Mouse (Mus musculus): Measurements from ENCODE around the gene Olfr1231. TPM values are rescaled to one million over a fixed set of nuclear protein-coding genes. Genes with fewer than 3 reads are reported as not detected.

The Olfr1231 gene
- total RNA-seq (2021) = not detected
- long read RNA-seq, experiment 1 = 0 reads
- long read RNA-seq, experiment 2 = 0 reads

GRCm38 (mm10) chr2:89306974-89307373, at the start of gene Olfr1231:
Olfr1231 (minus strand) TSS chr2:89307074.
- Histone ChIP-seq H3K4me3 (no peak within 1 kb of the TSS), H3K27ac (no peak within 1 kb of the TSS)
- no peak for DNase-seq (ENCODE audit: low spot score in 2 of 2)
- no peak for TF ChIP-seq CTCF (conservative IDR thresholded peaks at IDR 0.05)

- no peak for TF ChIP-seq CTCF (conservative IDR thresholded peaks at IDR 0.05)
- no peak for DNase-seq (ENCODE audit: low spot score in 2 of 2)
- Histone ChIP-seq H3K4me3 (no peak within 1 kb of the TSS), H3K27ac (no peak within 1 kb of the TSS)
Observed at GRCm38 (mm10) chr2:89342298-89342697, 35.4 kb upstream of the Olfr1231 start, which contains the start of gene Olfr1233. Olfr1233 (minus strand) TSS chr2:89342398.

GRCm38 (mm10) chr2:89329575-89329974, 22.7 kb upstream of the Olfr1231 start, which contains the start of gene Olfr1232:
Olfr1232 (minus strand) TSS chr2:89329675.
- no peak for DNase-seq (ENCODE audit: low spot score in 2 of 2)
- no peak within 1 kb of the TSS for H3K27ac ChIP-seq
- TF ChIP-seq CTCF (conservative IDR thresholded peaks at IDR 0.05) = no peak
- H3K4me3 ChIP-seq = no peak within 1 kb of the TSS

GRCm38 (mm10) chr2:89297168-89297567, 9.7 kb downstream of the Olfr1231 start, which contains the start of gene Olfr1230:
Olfr1230 (minus strand) TSS chr2:89297268.
- TF ChIP-seq CTCF (conservative IDR thresholded peaks at IDR 0.05) = no peak
- no peak for DNase-seq (ENCODE audit: low spot score in 2 of 2)
- H3K27ac ChIP-seq = no peak within 1 kb of the TSS
- H3K4me3 ChIP-seq = no peak within 1 kb of the TSS

- no peak within 1 kb of the TSS for H3K27ac ChIP-seq
- TF ChIP-seq CTCF (conservative IDR thresholded peaks at IDR 0.05) = no peak
- no peak within 1 kb of the TSS for H3K4me3 ChIP-seq
- DNase-seq (ENCODE audit: low spot score in 2 of 2) = no peak
Observed at GRCm38 (mm10) chr2:89287914-89288313, 19.0 kb downstream of the Olfr1231 start, which contains the start of gene Olfr1229. Olfr1229 (minus strand) TSS chr2:89288014.

- TF ChIP-seq CTCF (conservative IDR thresholded peaks at IDR 0.05) = no peak
- no peak within 1 kb of the TSS for H3K27ac ChIP-seq
- H3K4me3 ChIP-seq = no peak within 1 kb of the TSS
- DNase-seq (ENCODE audit: low spot score in 2 of 2) = no peak
Observed at GRCm38 (mm10) chr2:89253962-89254361, 52.9 kb downstream of the Olfr1231 start, which contains the start of gene Olfr1228. Olfr1228 (minus strand) TSS chr2:89254062.

Other genes starting within 250 kb of the Olfr1231 start
- gene Olfr1218, start 245.9 kb downstream of the Olfr1231 start, total RNA-seq (2021) = not detected
- not detected for gene Olfr1219, start 223.6 kb downstream of the Olfr1231 start, total RNA-seq (2021)
- not detected for gene Olfr1220, start 200.2 kb downstream of the Olfr1231 start, total RNA-seq (2021)
- not detected for gene Olfr1221, start 189.8 kb downstream of the Olfr1231 start, total RNA-seq (2021)
- gene Olfr1222, start 174.0 kb downstream of the Olfr1231 start, total RNA-seq (2021) = not detected
- gene Olfr1223, start 155.5 kb downstream of the Olfr1231 start, total RNA-seq (2021) = not detected
- not detected for gene Olfr1224-ps1, start 143.0 kb downstream of the Olfr1231 start, total RNA-seq (2021)
- not detected for gene Olfr1225, start 132.4 kb downstream of the Olfr1231 start, total RNA-seq (2021)
- gene Olfr1226, start 107.0 kb downstream of the Olfr1231 start, total RNA-seq (2021) = not detected
- gene Olfr1228, start 53.0 kb downstream of the Olfr1231 start, total RNA-seq (2021) = not detected
- not detected for gene Olfr1229, start 19.1 kb downstream of the Olfr1231 start, total RNA-seq (2021)
- not detected for gene Olfr1230, start 9.8 kb downstream of the Olfr1231 start, total RNA-seq (2021)
- not detected for gene Olfr1232, start 22.6 kb upstream of the Olfr1231 start, total RNA-seq (2021)
- not detected for gene Olfr1233, start 35.3 kb upstream of the Olfr1231 start, total RNA-seq (2021)
- gene Olfr1234, start 57.8 kb upstream of the Olfr1231 start, total RNA-seq (2021) = not detected
- not detected for gene Olfr1238, start 102.6 kb upstream of the Olfr1231 start, total RNA-seq (2021)
- not detected for gene Olfr1239, start 113.3 kb upstream of the Olfr1231 start, total RNA-seq (2021)
- not detected for gene Olfr1240, start 135.9 kb upstream of the Olfr1231 start, total RNA-seq (2021)
- not detected for gene Olfr1241, start 180.1 kb upstream of the Olfr1231 start, total RNA-seq (2021)
- gene Olfr1242, start 191.3 kb upstream of the Olfr1231 start, total RNA-seq (2021) = not detected
- gene Olfr1243, start 224.4 kb upstream of the Olfr1231 start, total RNA-seq (2021) = not detected

Measured in layer of hippocampus, adult 2 months (tissue).